Mouse (Mus musculus) stomach, embryonic 14.5 days (tissue): ENCODE data around the gene Bmpr1a. TPM values are rescaled to one million over a fixed set of nuclear protein-coding genes. Genes with fewer than 3 reads are reported as not detected.

Experiments
- ATAC-seq: fragments of 200-750 bp; cut with Nextera tagmentation; 2 replicates; pipeline ENCODE4 v1.8.0; 2017; ENCODE audit warnings: low read depth, moderate TSS enrichment; ENCODE audit not compliant: insufficient number of reproducible peaks, insufficient read depth, low FRiP score
- H3K27ac ChIP-seq: fragments of 300-500 bp; sonication (generic); 2 replicates; pipeline ENCODE4 v1.5.1; 2014; ENCODE audit warnings: mild to moderate bottlenecking, low read length, moderate library complexity, mixed read lengths
- H3K27me3 ChIP-seq: fragments of 300-500 bp; sonication (generic); 2 replicates; pipeline ENCODE4 v1.6.1; 2014; ENCODE audit warnings: low read length, control low read depth, mixed read lengths; ENCODE audit not compliant: control insufficient read depth, insufficient read depth
- H3K36me3 ChIP-seq: fragments of 300-500 bp; sonication (generic); 2 replicates; pipeline ENCODE4 v1.6.1; 2014; ENCODE audit warnings: mild to moderate bottlenecking, control low read depth, low read length, moderate library complexity, mixed read lengths; ENCODE audit not compliant: control insufficient read depth, insufficient read depth
- H3K4me1 ChIP-seq: fragments of 300-500 bp; sonication (generic); 2 replicates; pipeline ENCODE4 v1.6.1; 2014; ENCODE audit warnings: low read length, control low read depth, mixed read lengths; ENCODE audit not compliant: control insufficient read depth, insufficient read depth
- H3K4me2 ChIP-seq: fragments of 300-500 bp; sonication (generic); replicated peaks from 2 replicates; pipeline ENCODE4 v1.6.1; 2014; ENCODE audit warnings: low read depth, low read length, control low read depth
- H3K4me3 ChIP-seq: fragments of 300-500 bp; sonication (generic); 2 replicates; pipeline ENCODE4 v1.5.1; 2014; ENCODE audit warnings: low read depth, low read length, control low read depth
- H3K9ac ChIP-seq: fragments of 300-500 bp; sonication (generic); replicated peaks from 2 replicates; pipeline ENCODE4 v1.6.1; 2014; ENCODE audit warnings: low read depth, mild to moderate bottlenecking, control low read depth, low read length, moderate library complexity, mixed read lengths
- H3K9me3 ChIP-seq: fragments of 300-500 bp; sonication (generic); 2 replicates; pipeline ENCODE4 v1.6.1; 2016; ENCODE audit warnings: low read depth, low read length, control low read depth; ENCODE audit not compliant: control insufficient read depth
- WGBS: fragments of 180-500 bp; shearing (Covaris S2); extraction: QIAGEN DNeasy Blood & Tissue Kit; methylation state at CpG from one replicate; pipeline ENCODE4 v1.1.7; 2014; 5-methylcytosine and 5-hydroxymethylcytosine counted together
- polyA plus RNA-seq: library from polyadenylated mRNA; unstranded; fragments of >200 nt; fragmentation: Nextera tagmentation; extraction: Ambion mirVana; gene quantifications from 2 replicates; pipeline ENCODE4 v1.2.1, GENCODE M21; 2014

Bmpr1a gene
- polyA plus RNA-seq, 1 experiment from 2014 or later, result 62.8 TPM

DNA sequence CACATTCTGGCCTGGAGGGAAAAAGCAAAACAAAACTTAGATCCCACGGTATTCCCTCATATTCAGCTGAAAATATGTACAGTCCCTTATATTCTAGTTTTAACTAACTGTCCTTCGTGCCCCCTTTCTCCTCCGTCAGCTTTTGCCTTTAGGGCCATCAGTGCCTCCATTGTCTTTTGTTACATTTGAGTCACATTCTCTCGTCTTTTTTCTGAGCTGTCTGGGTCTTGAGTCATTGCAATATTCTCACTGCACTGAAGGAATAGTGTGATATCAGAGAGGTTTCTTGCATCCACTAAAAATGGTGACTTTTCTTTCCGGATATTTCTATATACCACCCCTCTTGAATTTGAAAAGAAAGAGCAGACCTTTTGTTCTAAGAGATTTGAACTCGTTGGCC, 618 bp upstream of the Bmpr1a start:
- Histone ChIP-seq H3K27me3 (no peaks in the 10 kb centered on the region), H3K27ac (peak overlapping the region; percentile 99), H3K4me3 (peak overlapping the region; percentile 96), H3K36me3 (no peaks in the 10 kb centered on the region), H3K4me1 (peaks cover 25% of the 10 kb centered on the region), H3K9ac (peak overlapping the region; percentile 98; the same call in 1 of the 2 replicates), H3K4me2 (peak overlapping the region; percentile 58), H3K9me3 (no peaks in the 10 kb centered on the region)
- 52% methylated on average over 6 of the region's 6 CpGs for WGBS
- no peak for ATAC-seq

DNA sequence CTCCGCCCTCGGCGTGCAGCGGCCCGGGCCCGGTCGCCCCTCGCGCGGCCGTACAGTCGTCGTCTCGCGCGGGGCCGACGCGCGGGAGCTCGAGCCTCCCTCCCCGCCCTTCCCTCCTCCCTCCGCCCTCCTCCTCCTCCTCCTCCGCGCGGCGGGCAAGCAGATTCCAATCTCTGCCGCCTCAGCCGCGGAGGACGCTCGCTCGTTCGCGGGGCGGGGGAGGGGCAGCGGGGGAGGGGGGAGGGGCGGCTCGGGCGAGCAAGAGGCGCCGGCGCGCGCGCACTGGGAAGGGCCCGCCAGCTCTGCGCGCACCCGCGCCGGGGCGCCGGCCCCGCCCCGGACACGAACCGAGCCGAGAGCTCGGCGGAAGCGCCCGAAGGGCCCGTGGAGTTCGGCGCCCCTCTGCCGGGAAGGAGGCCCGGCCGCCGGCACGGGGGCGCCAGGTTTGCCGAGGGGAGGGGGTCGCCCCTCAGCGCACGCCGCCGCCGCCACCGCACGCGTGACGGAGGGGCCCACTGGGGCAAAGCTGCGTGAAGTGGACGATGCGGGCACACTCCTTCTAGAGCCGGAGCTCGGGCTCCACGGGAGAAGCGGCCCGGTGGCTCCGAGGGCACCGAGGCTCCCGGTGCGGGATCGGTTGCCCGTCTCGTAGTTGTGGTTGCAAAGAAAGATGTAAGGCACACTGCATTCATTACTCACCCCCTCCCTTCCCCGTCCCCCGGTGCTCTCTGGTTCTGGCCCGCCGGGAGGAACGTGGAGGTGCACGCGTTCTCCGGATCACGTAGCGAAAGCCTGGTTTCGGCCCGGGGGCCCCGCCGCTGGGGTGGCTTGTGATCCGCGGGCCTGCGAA, 441 bp downstream of the Bmpr1a start:
- Histone ChIP-seq H3K27ac (peak overlapping the region; percentile 99), H3K27me3 (no peaks in the 10 kb centered on the region), H3K9ac (peak overlapping the region; percentile 98), H3K4me2 (peak overlapping the region; percentile 58), H3K4me1 (peaks cover 19% of the 10 kb centered on the region; the same call in 1 of the 2 replicates), H3K4me3 (peak overlapping the region; percentile 96), H3K36me3 (no peaks in the 10 kb centered on the region), H3K9me3 (no peaks in the 10 kb centered on the region)
- under 1% methylated on average over 82 of the region's 115 CpGs for WGBS
- ATAC-seq, result peak; percentile 88

DNA sequence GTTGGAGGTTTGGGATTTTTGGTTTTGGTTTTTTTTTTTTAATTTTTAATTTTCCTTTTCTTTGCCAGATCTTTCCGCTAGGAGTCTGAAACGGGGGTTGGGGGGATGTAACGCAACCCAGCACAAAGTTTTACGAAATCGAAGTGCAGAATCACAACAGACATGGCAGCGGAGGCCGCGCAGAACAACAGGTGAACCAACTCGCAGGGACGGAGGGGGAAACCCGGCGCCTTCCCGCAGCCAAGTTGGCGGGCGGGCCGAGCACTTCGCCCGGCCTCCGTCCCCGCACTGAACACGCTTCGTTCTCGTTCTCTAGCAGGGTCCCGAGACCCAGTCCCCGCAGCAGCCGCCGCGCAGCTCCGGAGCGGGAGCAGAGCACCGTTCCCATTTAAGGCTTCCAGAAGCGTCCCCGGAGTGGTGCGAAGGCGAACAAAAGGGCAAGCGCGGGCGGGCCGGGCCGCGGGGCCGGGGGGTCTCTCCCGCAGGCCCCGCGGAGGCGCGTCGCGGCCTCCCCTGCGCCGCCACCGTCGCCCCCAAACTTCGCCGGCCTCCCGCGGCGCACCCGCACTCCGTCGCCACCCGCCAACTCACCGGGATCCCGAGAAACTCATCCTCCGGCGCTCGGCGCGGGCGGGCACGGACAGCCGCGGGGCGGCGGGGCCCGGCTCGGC, 1.2 kb downstream of the Bmpr1a start:
- H3K4me2 ChIP-seq, result peak overlapping the region; percentile 58
- H3K36me3 ChIP-seq, result no peaks in the 10 kb centered on the region
- peaks cover 23% of the 10 kb centered on the region; the same call in 1 of the 2 replicates for H3K4me1 ChIP-seq
- no peaks in the 10 kb centered on the region for H3K9me3 ChIP-seq
- peak overlapping the region; percentile 98 for H3K9ac ChIP-seq
- H3K27ac ChIP-seq, result peak overlapping the region; percentile 99
- under 1% methylated on average over 55 of the region's 77 CpGs for WGBS
- peak overlapping the region; percentile 96 for H3K4me3 ChIP-seq
- no peaks in the 10 kb centered on the region for H3K27me3 ChIP-seq
- no peak; the same call in 1 of the 2 replicates for ATAC-seq

DNA sequence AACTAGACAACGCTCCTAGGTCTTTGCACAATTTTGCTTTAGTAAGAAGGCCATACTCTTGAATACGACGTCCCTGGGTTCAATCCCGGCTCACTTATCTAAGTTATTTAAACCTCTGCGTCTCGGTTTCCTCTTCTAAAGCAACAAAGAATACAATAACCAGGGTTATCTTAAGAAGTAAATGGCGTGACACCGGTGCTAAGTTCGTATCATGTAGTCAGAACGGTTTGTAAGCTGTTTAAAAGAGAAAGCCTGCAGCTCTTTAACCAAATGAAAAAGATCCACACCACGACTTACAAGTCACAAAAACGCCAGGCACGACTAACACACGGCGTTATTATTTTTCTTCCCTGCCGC, 1.7 kb downstream of the Bmpr1a start:
- Histone ChIP-seq H3K9ac (peak overlapping the region; percentile 98), H3K27ac (peak overlapping the region; percentile 99), H3K27me3 (no peaks in the 10 kb centered on the region), H3K9me3 (no peaks in the 10 kb centered on the region), H3K4me1 (peaks cover 26% of the 10 kb centered on the region), H3K36me3 (no peaks in the 10 kb centered on the region), H3K4me3 (peak overlapping the region; percentile 96), H3K4me2 (peak overlapping the region; percentile 58)
- WGBS, result under 1% methylated on average over 16 of the region's 16 CpGs
- ATAC-seq, result no peak

DNA sequence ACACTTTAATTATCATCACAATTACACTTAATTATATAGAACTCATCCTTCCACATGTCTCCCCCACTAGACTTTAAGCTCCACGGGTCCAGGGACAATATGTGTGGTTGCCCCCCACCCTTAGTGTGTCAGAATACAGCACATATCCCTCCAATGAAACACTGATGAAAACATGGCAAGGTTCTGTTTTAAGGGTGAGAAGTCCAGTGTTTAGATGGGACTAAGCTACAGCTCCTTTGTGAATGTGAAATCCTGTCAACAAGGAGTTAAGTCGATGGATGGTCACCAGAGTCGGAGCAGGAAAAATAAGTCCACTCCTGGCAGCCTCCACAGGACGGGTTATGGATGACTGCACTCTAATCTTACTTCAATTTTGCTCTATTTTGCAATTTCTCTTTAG, 2.8 kb downstream of the Bmpr1a start:
- ATAC-seq, result no peak
- WGBS, result 9% methylated on average over 4 of the region's 4 CpGs
- H3K9ac ChIP-seq, result no peak overlapping the region

DNA sequence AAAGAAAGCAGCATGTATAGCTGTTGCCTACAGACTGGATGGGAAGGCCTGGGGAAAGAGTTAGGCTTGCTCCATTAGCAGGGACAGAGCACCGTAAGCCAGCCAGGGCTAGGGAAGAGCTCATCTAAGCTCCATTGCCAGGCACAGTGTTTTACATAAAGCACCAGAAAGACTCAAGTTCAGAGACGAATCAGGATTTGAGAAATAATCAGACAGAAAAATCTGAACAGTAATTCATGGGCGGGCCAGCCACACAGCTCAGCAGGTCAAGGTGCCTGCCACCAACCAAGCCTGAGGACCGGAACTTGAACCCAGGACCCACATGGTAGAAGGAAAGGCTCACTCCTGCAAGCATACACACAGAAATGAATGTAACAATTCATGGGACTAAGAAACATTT, 3.5 kb downstream of the Bmpr1a start:
- Histone ChIP-seq H3K4me1 (peaks cover 36% of the 10 kb centered on the region), H3K27me3 (no peaks in the 10 kb centered on the region), H3K9me3 (no peaks in the 10 kb centered on the region), H3K4me2 (peak overlapping the region; percentile 58), H3K36me3 (no peaks in the 10 kb centered on the region), H3K27ac (no peak overlapping the region), H3K4me3 (peak overlapping the region; percentile 96; the same call in 1 of the 2 replicates), H3K9ac (no peak overlapping the region)
- 64% methylated on average over 4 of the region's 4 CpGs for WGBS
- no peak for ATAC-seq

More for the DNA sequence above, 2.8 kb downstream of the Bmpr1a start:
- Histone ChIP-seq H3K9me3 (no peaks in the 10 kb centered on the region), H3K27ac (no peak overlapping the region), H3K4me3 (peak overlapping the region; percentile 96), H3K27me3 (no peaks in the 10 kb centered on the region), H3K4me1 (peaks cover 36% of the 10 kb centered on the region), H3K36me3 (no peaks in the 10 kb centered on the region), H3K4me2 (peak overlapping the region; percentile 58)

DNA sequence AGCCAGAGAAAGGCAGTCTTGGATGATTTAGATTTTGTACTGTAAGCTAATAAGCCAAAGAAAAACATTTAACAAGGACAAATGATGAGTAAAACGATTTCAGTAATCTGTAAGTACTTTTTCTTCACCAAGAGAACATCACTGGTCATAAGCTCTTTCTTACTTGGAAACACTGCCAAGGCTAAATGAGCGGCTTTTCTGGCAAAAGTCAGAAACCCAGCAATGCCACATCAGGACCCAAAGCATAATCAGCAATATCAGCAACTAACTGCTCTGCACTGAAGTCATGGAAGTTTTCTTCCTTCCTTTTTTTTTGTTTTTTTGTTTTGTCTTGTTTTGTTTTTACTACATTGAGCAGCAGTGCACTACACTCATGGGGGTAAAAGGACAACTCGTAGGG, 5.8 kb downstream of the Bmpr1a start:
- 50% methylated on average over 3 of the region's 3 CpGs for WGBS
- no peaks in the 10 kb centered on the region for H3K36me3 ChIP-seq
- no peak overlapping the region for H3K4me3 ChIP-seq
- no peak overlapping the region for H3K9ac ChIP-seq
- no peak overlapping the region for H3K27ac ChIP-seq
- no peak overlapping the region for H3K4me2 ChIP-seq
- H3K27me3 ChIP-seq, result no peaks in the 10 kb centered on the region
- H3K4me1 ChIP-seq, result peaks cover 32% of the 10 kb centered on the region
- H3K9me3 ChIP-seq, result no peaks in the 10 kb centered on the region
- ATAC-seq, result no peak

DNA sequence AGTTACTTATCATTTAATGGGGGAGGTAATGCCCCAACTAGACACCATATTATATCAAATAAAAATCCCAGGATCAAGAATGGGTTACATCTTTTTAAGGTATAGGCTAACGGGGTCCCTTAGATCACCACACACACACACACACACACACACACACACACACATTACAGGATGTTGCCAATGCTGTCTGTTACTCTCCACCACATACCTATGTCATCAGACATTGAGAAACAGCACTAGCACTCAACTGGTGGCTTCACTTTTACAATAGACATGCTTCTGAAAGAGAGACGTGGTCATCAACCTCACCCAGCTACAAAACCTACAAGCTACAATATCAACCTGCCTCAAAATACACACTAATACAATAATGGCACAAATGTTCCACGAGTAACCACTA, 9.5 kb downstream of the Bmpr1a start:
- no peak for ATAC-seq
- WGBS, result 86% methylated on average over 3 of the region's 3 CpGs

More for the DNA sequence above, 9.5 kb downstream of the Bmpr1a start:
- Histone ChIP-seq H3K4me1 (peaks cover 36% of the 10 kb centered on the region), H3K27ac (no peak overlapping the region), H3K4me2 (no peak overlapping the region), H3K9me3 (no peaks in the 10 kb centered on the region), H3K36me3 (no peaks in the 10 kb centered on the region), H3K9ac (no peak overlapping the region), H3K4me3 (no peak overlapping the region), H3K27me3 (no peaks in the 10 kb centered on the region)
